Mouse (Mus musculus): ENCODE measurements around the gene Pmepa1. TPM values are rescaled to one million over a fixed set of nuclear protein-coding genes. Genes with fewer than 3 reads are reported as not detected.

The Pmepa1 gene
- polyA plus RNA-seq, 1 experiment from 2014 or later: 6.0 TPM

DNA sequence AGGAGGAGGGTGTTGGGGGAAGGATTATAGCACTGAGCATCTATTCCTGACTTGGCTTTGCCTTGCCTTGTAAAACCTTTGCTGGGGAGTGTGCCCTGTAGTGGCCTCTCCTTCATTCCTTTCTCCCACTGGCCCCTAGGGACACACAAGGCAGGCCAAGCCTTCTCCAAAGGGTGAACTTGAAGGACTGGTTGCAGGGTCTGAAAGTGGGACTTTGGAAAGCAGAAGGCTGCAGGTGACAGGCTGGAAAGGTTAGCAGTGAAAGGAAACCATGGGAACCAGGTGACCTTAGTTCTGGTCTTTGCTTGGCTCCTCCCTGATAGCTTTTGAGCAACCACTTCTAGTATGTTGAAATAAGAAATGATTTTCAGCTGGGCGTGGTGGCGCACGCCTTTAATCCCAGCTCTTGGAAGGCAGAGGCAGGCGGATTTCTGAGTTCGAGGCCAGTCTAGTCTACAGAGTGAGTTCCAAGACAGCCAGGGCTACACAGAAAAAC lies 58.5 kb downstream of the Pmepa1 start:
- Histone ChIP-seq H3K27ac (no peak overlapping the region), H3K27me3 (peaks cover 2% of the 10 kb centered on the region; the same call in 1 of the 2 replicates), H3K9me3 (peaks cover 7% of the 10 kb centered on the region; the same call in 1 of the 2 replicates), H3K36me3 (no peaks in the 10 kb centered on the region), H3K4me3 (no peak overlapping the region), H3K9ac (no peak overlapping the region), H3K4me1 (peaks cover 5% of the 10 kb centered on the region; the same call in 1 of the 2 replicates), H3K4me2 (replicated peaks) (no peak overlapping the region)
- ATAC-seq (ENCODE audit: low FRiP score, low read depth): no peak
- WGBS: 95% methylated on average over 5 of the region's 5 CpGs

DNA sequence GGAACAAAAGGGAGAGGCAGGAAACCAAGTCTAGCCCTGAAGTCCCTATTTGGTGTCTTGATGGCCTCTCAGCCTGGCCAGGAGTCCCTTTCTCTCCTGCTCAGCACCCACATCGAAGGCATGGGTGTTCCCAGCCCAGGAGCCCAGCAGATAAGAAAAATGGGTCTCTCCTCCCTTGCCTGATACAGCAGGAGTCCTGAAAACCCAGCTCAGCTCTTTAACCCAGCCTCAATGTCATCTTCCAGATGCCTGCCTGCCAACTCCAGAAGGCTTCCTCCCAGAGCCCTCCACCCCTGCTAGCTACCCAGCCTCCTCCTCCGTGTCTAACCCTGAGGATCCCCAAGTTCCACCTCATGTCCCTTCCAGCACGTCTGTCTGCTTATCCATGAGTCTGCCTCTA lies 59.1 kb downstream of the Pmepa1 start:
- Histone ChIP-seq H3K36me3 (no peaks in the 10 kb centered on the region), H3K27ac (no peak overlapping the region), H3K27me3 (peaks cover 2% of the 10 kb centered on the region; the same call in 1 of the 2 replicates), H3K9me3 (peaks cover 7% of the 10 kb centered on the region; the same call in 1 of the 2 replicates), H3K4me3 (no peak overlapping the region), H3K4me1 (peaks cover 5% of the 10 kb centered on the region; the same call in 1 of the 2 replicates), H3K4me2 (replicated peaks) (no peak overlapping the region), H3K9ac (no peak overlapping the region)
- WGBS: 67% methylated on average over 3 of the region's 3 CpGs
- no peak for ATAC-seq (ENCODE audit: low FRiP score, low read depth)

DNA sequence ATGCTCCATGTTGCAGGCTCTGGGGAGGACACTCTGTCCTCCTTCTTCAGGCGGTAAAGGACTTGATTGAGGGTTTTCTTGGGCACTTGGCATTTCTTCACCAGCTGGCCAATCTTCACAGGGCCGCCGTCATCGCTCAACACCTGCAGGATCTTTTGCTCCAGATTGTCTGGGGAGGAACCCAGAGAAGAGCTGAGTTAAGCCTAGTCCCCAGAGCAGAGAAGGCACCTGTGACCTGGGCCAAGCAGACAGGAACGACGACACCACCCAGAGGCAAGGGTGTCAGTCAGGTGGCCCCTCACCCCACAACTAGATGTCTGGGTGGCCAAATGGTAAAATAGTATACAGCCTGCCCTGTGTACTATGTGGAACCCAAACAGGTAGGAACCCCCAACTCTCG lies 59.5 kb downstream of the Pmepa1 start:
- Histone ChIP-seq H3K4me1 (peaks cover 5% of the 10 kb centered on the region; the same call in 1 of the 2 replicates), H3K27me3 (peaks cover 2% of the 10 kb centered on the region; the same call in 1 of the 2 replicates), H3K4me2 (replicated peaks) (no peak overlapping the region), H3K9ac (no peak overlapping the region), H3K4me3 (no peak overlapping the region), H3K27ac (no peak overlapping the region), H3K9me3 (peaks cover 7% of the 10 kb centered on the region; the same call in 1 of the 2 replicates), H3K36me3 (no peaks in the 10 kb centered on the region)
- ATAC-seq (ENCODE audit: low FRiP score, low read depth): no peak
- WGBS: 85% methylated on average over 7 of the region's 7 CpGs

DNA sequence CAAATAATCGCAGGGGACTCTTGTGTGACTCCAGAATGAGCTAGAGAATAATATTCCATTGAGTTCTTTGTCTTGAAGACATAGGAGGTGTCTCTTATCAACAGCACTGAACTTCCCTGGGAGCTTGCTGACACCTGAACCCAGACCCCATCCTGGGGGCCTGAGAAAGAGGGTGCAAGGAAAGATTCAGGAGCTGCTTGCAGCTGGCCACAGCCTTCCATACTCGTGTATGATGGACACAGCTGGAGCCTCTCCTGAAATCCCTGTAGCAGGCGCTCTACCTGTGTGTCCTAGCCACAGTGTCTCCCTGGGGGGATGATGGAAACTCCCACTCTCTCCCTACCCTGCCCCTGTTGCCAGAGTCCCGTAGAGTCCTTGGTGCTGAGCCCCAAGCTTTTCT lies 64.1 kb downstream of the Pmepa1 start:
- no peak overlapping the region for H3K27ac ChIP-seq
- H3K9me3 ChIP-seq: peaks cover 7% of the 10 kb centered on the region; the same call in 1 of the 2 replicates
- H3K4me1 ChIP-seq: 0 out of 2 replicates have a peak, but pooled peaks cover 4% of the 10 kb centered on the region
- H3K4me3 ChIP-seq: no peak overlapping the region
- no peak overlapping the region for H3K4me2 ChIP-seq (replicated peaks)
- ATAC-seq (ENCODE audit: low FRiP score, low read depth): no peak
- WGBS: 74% methylated on average over 4 of the region's 4 CpGs
- H3K36me3 ChIP-seq: no peaks in the 10 kb centered on the region
- H3K9ac ChIP-seq: no peak overlapping the region
- 0 out of 2 replicates have a peak, but pooled peaks cover 2% of the 10 kb centered on the region for H3K27me3 ChIP-seq

DNA sequence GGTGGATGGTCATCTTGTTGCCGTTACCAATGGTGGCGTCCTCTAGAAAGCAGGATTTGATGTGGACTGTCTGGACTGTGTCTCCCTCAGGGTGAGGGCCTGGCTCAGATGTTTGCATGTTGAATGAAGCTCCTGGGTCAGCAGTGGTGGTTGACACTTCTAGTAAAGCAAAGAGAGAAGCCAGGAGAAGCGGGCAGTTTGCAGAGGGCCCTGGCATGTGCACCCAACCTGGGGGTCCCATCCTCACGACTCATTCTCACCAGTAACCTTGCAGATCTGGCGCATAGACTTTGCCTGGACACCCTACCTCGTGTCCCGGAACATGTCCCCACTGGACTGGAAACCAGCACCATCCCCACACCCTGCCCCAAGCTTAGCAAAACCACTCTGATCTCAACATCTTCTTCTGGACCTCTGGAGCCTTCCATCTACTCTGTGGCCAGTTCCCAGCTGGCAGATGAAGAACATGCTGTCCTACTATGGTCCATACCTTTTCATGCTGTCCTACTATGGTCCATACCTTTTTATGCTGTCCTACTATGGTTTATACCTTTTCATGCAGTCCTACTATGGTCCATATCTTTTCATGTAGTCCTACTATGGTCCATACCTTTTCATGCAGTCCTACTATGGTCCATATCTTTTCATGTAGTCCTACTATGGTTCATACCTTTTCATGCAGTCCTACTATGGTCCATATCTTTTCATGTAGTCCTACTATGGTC lies 67.1 kb downstream of the Pmepa1 start:
- no peak overlapping the region for H3K4me3 ChIP-seq
- H3K4me1 ChIP-seq: 0 out of 2 replicates have a peak, but pooled peaks cover 4% of the 10 kb centered on the region
- H3K9me3 ChIP-seq: peaks cover 2% of the 10 kb centered on the region; the same call in 1 of the 2 replicates
- H3K27ac ChIP-seq: no peak overlapping the region
- no peaks in the 10 kb centered on the region for H3K36me3 ChIP-seq
- no peak for ATAC-seq (ENCODE audit: low FRiP score, low read depth)
- 92% methylated on average over 7 of the region's 7 CpGs for WGBS
- H3K4me2 ChIP-seq (replicated peaks): no peak overlapping the region
- no peak overlapping the region for H3K9ac ChIP-seq
- no peaks in the 10 kb centered on the region for H3K27me3 ChIP-seq

DNA sequence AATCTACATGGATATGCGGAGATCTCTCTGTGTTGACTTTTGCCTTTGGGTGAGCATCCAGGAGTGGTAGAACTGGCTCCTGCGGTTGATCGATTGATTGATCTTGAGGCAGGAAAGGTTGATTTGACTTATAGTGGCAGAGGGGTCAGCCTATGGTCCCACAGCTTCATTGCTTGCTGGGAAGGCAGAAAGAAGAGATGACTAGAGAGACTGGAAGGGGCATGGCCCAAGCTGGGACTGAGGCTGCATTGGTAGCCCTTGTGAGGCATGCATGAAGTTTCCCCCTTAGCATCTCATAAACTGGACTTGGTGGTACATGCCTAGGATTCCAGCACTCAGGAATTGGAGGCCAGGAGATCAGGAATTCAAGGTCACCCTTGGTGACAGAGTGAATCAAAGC lies 69.3 kb downstream of the Pmepa1 start:
- no peak overlapping the region for H3K9ac ChIP-seq
- no peak overlapping the region for H3K4me3 ChIP-seq
- H3K36me3 ChIP-seq: no peaks in the 10 kb centered on the region
- 95% methylated on average over 3 of the region's 3 CpGs for WGBS
- no peak for ATAC-seq (ENCODE audit: low FRiP score, low read depth)
- no peaks in the 10 kb centered on the region; the same call in 1 of the 2 replicates for H3K9me3 ChIP-seq
- no peaks in the 10 kb centered on the region for H3K27me3 ChIP-seq
- H3K27ac ChIP-seq: no peak overlapping the region
- H3K4me1 ChIP-seq: 0 out of 2 replicates have a peak, but pooled peaks cover 4% of the 10 kb centered on the region
- no peak overlapping the region for H3K4me2 ChIP-seq (replicated peaks)

DNA sequence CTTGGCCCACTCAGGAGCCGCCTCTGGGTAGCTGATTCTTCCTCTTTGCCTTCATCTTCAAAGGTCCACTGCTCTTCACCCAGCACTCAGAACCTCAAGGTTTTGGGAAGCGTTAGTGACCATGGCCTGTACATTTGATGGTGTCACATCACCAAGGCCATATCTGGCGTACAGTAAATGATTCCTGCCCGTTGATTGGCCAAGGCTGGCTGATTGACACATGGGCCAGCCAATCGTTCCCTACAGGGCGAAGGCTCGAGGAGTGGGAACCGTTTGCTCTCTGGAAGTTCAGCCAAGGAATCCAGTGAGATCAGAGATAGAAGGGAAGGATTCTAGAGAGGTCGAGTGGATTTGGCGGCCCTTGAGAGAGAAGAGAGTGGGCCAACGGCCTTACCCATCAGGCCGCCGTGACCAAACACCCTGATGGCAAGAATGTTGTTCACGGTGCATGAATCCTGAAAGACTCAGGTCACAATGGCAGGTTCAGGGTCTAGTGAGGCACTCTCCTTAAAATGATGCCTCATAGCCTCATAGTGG lies 70.7 kb downstream of the Pmepa1 start:
- no peaks in the 10 kb centered on the region for H3K36me3 ChIP-seq
- no peak for ATAC-seq (ENCODE audit: low FRiP score, low read depth)
- H3K9me3 ChIP-seq: no peaks in the 10 kb centered on the region; the same call in 1 of the 2 replicates
- H3K4me3 ChIP-seq: no peak overlapping the region
- H3K4me2 ChIP-seq (replicated peaks): no peak overlapping the region
- H3K27ac ChIP-seq: no peak overlapping the region
- H3K27me3 ChIP-seq: no peaks in the 10 kb centered on the region
- 0 out of 2 replicates have a peak, but pooled peaks cover 2% of the 10 kb centered on the region for H3K4me1 ChIP-seq
- WGBS: 92% methylated on average over 14 of the region's 14 CpGs
- no peak overlapping the region for H3K9ac ChIP-seq

DNA sequence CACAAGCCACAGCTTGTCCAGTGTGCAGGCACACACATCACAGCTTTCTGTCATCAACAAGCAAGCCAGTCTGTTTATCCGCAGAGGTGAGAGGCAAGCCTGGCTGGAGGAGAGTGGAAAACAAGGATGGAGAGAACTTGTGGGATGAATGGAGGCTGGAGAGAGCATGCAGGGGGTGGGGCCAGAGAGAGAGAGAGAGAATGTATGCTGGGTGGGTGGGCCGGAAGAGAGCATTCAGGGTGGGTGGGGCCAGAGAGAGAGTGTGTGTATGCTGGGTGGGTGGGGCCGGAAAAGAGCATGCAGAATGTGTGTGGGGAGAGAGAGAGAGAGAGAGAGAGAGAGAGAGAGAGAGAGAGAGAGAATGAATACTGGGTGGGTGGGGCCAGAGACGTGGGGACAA lies 71.7 kb downstream of the Pmepa1 start:
- Histone ChIP-seq H3K9me3 (no peaks in the 10 kb centered on the region; the same call in 1 of the 2 replicates), H3K4me3 (no peak overlapping the region), H3K27ac (no peak overlapping the region), H3K27me3 (no peaks in the 10 kb centered on the region), H3K4me1 (no peaks in the 10 kb centered on the region), H3K4me2 (replicated peaks) (no peak overlapping the region), H3K9ac (no peak overlapping the region), H3K36me3 (no peaks in the 10 kb centered on the region)
- 71% methylated on average over 4 of the region's 4 CpGs for WGBS
- no peak for ATAC-seq (ENCODE audit: low FRiP score, low read depth)

DNA sequence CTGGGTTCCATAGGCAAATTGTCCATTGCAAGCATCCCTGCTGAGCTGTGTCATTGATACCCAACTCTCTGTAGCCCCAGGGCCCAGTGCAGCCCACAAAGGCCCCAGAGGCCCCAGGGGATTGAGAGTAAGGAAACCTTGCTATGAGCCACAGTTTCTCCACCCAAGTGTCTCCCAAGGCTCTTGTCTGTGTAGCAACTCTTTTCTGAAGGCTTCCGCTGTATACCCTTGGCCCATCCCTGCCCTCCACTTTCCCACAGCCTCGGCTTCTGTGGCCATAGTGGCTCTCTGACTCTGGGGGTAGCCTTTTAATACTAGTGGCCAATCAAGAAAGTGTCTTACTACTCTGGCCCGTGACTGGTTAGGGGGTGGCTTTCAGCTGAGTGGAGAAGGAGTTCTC lies 72.6 kb downstream of the Pmepa1 start:
- Histone ChIP-seq H3K9me3 (peaks cover 4% of the 10 kb centered on the region; the same call in 1 of the 2 replicates), H3K4me3 (no peak overlapping the region), H3K4me1 (no peaks in the 10 kb centered on the region), H3K27me3 (no peaks in the 10 kb centered on the region), H3K36me3 (no peaks in the 10 kb centered on the region), H3K4me2 (replicated peaks) (no peak overlapping the region), H3K27ac (no peak overlapping the region), H3K9ac (no peak overlapping the region)
- 85% methylated on average over 3 of the region's 3 CpGs for WGBS
- no peak for ATAC-seq (ENCODE audit: low FRiP score, low read depth)

DNA sequence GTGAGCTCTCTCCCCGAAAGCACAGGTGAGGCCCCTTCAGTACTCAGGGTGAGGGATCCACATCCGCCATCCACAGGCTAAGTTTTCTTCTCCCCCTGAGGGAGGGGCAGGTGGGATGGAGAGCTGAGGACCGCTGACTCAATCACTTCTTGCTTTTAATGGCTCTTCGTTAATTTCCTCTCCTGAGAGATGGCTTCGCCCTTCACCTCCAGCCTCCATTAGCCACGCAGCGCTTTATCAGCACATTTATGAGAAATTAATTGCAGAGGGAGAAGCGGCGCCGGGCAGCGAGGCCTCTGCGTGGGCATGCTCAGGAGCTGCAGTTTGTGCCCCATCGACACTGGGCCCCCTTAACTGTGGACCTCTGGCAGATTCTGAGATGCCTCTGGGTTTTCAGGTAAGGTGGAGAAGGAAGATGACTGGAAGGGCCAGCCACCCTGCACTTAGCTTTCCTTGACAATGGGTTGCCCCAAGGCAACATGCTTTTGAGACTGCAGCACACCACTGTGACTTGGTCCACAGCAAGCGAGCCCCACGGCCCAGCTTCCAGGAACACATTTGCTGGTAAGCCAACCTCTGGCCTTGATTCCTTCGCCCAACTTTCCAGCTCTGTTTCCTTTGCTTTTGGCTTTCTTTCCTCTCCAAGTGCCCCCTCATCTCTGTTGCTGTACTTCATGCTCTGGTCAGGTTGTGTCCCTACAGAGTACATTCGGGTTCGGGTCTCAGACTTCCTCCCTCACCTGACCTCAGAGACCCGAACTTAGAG lies 73.2 kb downstream of the Pmepa1 start:
- WGBS: 80% methylated on average over 19 of the region's 19 CpGs
- Histone ChIP-seq H3K4me3 (no peak overlapping the region), H3K4me2 (replicated peaks) (no peak overlapping the region), H3K4me1 (no peaks in the 10 kb centered on the region), H3K27ac (no peak overlapping the region), H3K36me3 (no peaks in the 10 kb centered on the region), H3K27me3 (no peaks in the 10 kb centered on the region), H3K9me3 (peaks cover 4% of the 10 kb centered on the region; the same call in 1 of the 2 replicates), H3K9ac (no peak overlapping the region)
- no peak for ATAC-seq (ENCODE audit: low FRiP score, low read depth)

DNA sequence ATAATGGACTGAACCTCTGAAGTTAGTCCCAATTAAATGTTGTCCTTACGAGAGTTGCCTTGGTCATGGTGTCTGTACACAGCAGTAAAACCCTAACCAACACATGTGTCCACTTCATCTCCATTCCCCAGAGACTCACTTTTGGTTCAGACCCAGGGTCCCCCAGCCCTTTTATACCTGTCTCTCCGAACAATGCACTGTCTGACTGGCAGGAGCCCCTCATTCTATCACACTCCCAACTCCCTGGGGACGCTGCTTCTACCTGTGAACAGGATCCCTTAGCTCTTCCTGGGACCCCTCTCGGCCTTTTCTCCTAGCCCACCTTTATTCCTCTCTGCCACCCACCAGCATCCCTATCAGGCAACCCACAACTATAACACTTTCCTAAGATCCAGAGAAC lies 81.5 kb downstream of the Pmepa1 start:
- Histone ChIP-seq H3K27ac (no peak overlapping the region), H3K4me1 (no peaks in the 10 kb centered on the region), H3K4me3 (no peak overlapping the region), H3K9me3 (peaks cover 7% of the 10 kb centered on the region; the same call in 1 of the 2 replicates), H3K36me3 (no peaks in the 10 kb centered on the region), H3K4me2 (replicated peaks) (no peak overlapping the region), H3K9ac (no peak overlapping the region), H3K27me3 (no peaks in the 10 kb centered on the region)
- WGBS: 87% methylated on average over 4 of the region's 4 CpGs
- no peak for ATAC-seq (ENCODE audit: low FRiP score, low read depth)
